Mouse (Mus musculus) limb, embryonic 12.5 days (tissue): Measurements from ENCODE around the gene Cc2d1b. TPM values are rescaled to one million over a fixed set of nuclear protein-coding genes. Genes with fewer than 3 reads are reported as not detected.

Source experiments
- ATAC-seq: fragments of 200-750 bp; cut with Nextera tagmentation; 2 replicates; pipeline ENCODE4 v1.8.0; 2017; ENCODE audit warnings: low read depth, moderate TSS enrichment; ENCODE audit not compliant: insufficient number of reproducible peaks, insufficient read depth, low FRiP score, low TSS enrichment
- H3K27ac ChIP-seq: fragments of 300-500 bp; sonication (generic); 2 replicates; pipeline ENCODE4 v1.5.1; 2016; ENCODE audit warnings: mild to moderate bottlenecking, moderate library complexity
- H3K27me3 ChIP-seq: fragments of 300-500 bp; sonication (generic); 2 replicates; pipeline ENCODE4 v1.6.1; 2016; ENCODE audit warnings: mild to moderate bottlenecking, moderate library complexity
- H3K36me3 ChIP-seq: fragments of 300-500 bp; sonication (generic); 2 replicates; pipeline ENCODE4 v1.6.1; 2016; ENCODE audit warnings: mild to moderate bottlenecking, moderate library complexity
- H3K4me1 ChIP-seq: fragments of 300-500 bp; sonication (generic); replicated peaks from 2 replicates; pipeline ENCODE4 v1.6.1; 2016
- H3K4me2 ChIP-seq: fragments of 300-500 bp; sonication (generic); 2 replicates; pipeline ENCODE4 v1.6.1; 2016; ENCODE audit warnings: mild to moderate bottlenecking, moderate library complexity
- H3K4me3 ChIP-seq: fragments of 300-500 bp; sonication (generic); replicated peaks from 2 replicates; pipeline ENCODE4 v1.5.1; 2016; ENCODE audit warnings: mild to moderate bottlenecking
- H3K9ac ChIP-seq: fragments of 300-500 bp; sonication (generic); replicated peaks from 2 replicates; pipeline ENCODE4 v1.6.1; 2016; ENCODE audit warnings: mild to moderate bottlenecking, moderate library complexity
- H3K9me3 ChIP-seq: fragments of 300-500 bp; sonication (generic); 2 replicates; pipeline ENCODE4 v1.6.1; 2016; ENCODE audit warnings: mild to moderate bottlenecking, moderate library complexity
- WGBS: fragments of 180-500 bp; shearing (Covaris S2); methylation state at CpG from one replicate; pipeline ENCODE4 v1.1.7; 2016; 5-methylcytosine and 5-hydroxymethylcytosine counted together
- polyA plus RNA-seq: library from polyadenylated mRNA; unstranded; fragments of >200 nt; fragmentation: Nextera tagmentation; extraction: Ambion mirVana; gene quantifications from 2 replicates; pipeline ENCODE4 v1.2.1, GENCODE M21; 2016

Gene Cc2d1b
- polyA plus RNA-seq, 1 experiment from 2014 or later: 40.1 TPM

DNA sequence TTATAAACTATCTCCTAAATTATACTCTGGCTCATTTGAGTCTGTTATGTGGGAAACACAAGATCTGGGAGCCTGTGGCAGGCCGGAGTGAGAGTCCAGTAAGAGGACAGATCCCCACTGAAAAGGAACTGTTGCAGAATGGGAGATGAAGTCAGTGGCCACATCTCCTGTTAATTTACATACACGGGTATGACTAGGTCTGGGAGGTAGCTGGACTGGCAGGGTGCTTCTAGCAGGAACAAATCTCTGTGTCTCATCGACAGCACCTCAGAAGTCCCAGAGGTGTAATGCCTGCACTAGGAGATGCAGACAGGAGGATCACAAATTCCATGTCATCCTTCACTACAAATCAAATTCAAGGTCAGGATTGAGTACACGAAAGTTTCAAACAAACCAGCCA, 1.2 kb upstream of the Cc2d1b start:
- Histone ChIP-seq H3K9ac (peak overlapping the region; percentile 88), H3K27ac (peak overlapping the region; percentile 93), H3K4me3 (peak overlapping the region; percentile 81)

DNA sequence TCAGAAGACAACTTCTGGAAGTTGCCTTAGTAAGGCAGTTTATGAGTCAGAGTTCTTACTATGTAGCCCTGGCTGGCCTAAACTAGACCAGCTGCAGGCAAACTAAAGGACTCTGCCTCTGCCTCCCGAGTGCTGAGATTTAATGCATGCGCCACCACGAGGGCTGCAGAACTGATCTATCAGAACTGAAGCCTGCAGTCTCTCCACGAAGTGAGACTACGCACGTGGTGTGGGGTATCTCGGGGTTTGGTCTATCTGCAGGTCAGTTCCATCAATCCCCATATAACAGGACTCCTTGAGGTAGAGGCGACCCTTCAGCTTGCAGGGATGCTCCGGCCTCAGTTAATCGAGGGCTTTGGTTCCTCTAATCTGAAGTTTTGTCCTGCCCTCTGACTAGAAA, 575 bp upstream of the Cc2d1b start:
- ATAC-seq: peak; percentile 56

More for the DNA sequence above, 1.2 kb upstream of the Cc2d1b start:
- Histone ChIP-seq H3K4me1 (peaks cover 14% of the 10 kb centered on the region), H3K9me3 (no peaks in the 10 kb centered on the region), H3K27me3 (no peaks in the 10 kb centered on the region), H3K36me3 (peaks cover 35% of the 10 kb centered on the region), H3K4me2 (peak overlapping the region; percentile 80)
- no peak for ATAC-seq
- 71% methylated on average over 4 of the region's 4 CpGs for WGBS

DNA sequence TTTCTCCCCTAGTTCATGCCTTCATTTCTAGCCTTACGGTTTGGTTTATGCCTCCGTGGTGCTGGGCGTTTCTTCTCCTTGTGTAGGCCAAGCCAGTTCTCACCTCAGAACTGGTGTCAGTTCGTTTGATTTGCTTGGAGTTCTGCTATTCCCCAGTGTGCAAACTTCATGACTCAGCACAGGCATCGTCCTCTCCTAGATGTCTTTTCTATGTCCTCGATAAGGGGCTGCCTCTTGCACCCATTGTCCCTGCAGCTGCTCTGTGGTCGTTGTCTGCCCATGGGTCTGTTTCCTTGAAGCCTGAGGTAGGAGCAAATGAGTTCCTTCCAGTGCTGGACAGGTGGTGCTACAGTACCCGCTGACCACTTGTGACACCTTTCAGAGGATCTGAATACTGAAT, 796 bp downstream of the Cc2d1b start:
- WGBS: 23% methylated on average over 8 of the region's 8 CpGs
- ATAC-seq: no peak

More for the DNA sequence above, 575 bp upstream of the Cc2d1b start:
- WGBS: 1% methylated on average over 10 of the region's 10 CpGs
- H3K27ac ChIP-seq: peak overlapping the region; percentile 93
- H3K4me2 ChIP-seq: peak overlapping the region; percentile 80
- peak overlapping the region; percentile 81 for H3K4me3 ChIP-seq
- peak overlapping the region; percentile 88 for H3K9ac ChIP-seq
- H3K4me1 ChIP-seq: peaks cover 14% of the 10 kb centered on the region
- peaks cover 37% of the 10 kb centered on the region for H3K36me3 ChIP-seq
- no peaks in the 10 kb centered on the region for H3K9me3 ChIP-seq
- H3K27me3 ChIP-seq: no peaks in the 10 kb centered on the region

DNA sequence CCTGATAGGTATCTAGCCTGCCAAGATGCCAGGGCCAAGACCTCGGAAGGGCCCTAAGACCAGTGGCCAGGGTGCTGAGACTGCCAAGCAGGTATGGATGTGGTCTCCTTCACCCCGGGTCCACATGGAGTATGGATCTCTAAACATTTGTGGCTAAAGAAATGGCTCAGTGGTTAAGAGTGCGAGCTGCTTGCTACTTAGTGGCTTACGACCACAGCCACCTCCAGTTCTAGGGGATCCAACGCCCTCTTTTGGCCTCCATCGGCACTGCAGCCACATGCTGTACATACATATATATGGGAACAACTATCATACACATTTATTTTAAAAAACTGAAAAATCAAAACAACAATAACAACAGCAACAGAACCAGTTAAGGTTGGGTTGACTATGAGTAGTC, 1.8 kb downstream of the Cc2d1b start:
- no peak for ATAC-seq
- Histone ChIP-seq H3K9me3 (no peaks in the 10 kb centered on the region), H3K4me1 (peaks cover 14% of the 10 kb centered on the region), H3K27ac (no peak overlapping the region), H3K4me2 (no peak overlapping the region), H3K4me3 (no peak overlapping the region), H3K27me3 (no peaks in the 10 kb centered on the region), H3K9ac (no peak overlapping the region), H3K36me3 (peaks cover 39% of the 10 kb centered on the region)
- WGBS: 92% methylated on average over 6 of the region's 6 CpGs

More for the DNA sequence above, 796 bp downstream of the Cc2d1b start:
- Histone ChIP-seq H3K9ac (peak overlapping the region; percentile 88), H3K4me2 (peak overlapping the region; percentile 80), H3K4me1 (peaks cover 14% of the 10 kb centered on the region), H3K9me3 (no peaks in the 10 kb centered on the region), H3K36me3 (peaks cover 39% of the 10 kb centered on the region), H3K27ac (peak overlapping the region; percentile 93), H3K4me3 (peak overlapping the region; percentile 81), H3K27me3 (no peaks in the 10 kb centered on the region)

DNA sequence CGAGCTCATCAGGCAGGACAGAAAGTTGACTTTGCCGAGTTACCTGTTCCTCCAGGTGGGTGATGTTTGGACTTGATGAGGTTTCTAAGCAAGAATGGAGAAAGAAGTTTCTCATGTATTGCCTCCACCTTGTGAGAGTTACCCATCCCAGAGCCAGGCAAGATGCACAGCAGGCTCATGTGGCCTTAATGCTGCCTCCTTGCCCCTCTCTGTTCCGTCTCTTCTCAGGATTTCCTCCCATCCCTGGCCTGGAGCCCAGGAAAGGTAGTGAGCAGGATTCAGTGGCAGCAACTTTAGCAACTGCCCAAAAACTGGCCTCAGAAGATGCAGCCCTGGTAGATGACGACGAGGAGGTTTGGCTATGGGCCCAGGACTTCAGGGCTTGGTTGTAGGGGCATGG, 7.3 kb downstream of the Cc2d1b start:
- Histone ChIP-seq H3K36me3 (peaks cover 87% of the 10 kb centered on the region), H3K4me2 (no peak overlapping the region), H3K4me3 (no peak overlapping the region), H3K9me3 (no peaks in the 10 kb centered on the region), H3K27me3 (no peaks in the 10 kb centered on the region), H3K27ac (no peak overlapping the region), H3K9ac (no peak overlapping the region), H3K4me1 (no peaks in the 10 kb centered on the region)
- 93% methylated on average over 5 of the region's 5 CpGs for whole genome bisulfite sequencing
- no peak for ATAC-seq

DNA sequence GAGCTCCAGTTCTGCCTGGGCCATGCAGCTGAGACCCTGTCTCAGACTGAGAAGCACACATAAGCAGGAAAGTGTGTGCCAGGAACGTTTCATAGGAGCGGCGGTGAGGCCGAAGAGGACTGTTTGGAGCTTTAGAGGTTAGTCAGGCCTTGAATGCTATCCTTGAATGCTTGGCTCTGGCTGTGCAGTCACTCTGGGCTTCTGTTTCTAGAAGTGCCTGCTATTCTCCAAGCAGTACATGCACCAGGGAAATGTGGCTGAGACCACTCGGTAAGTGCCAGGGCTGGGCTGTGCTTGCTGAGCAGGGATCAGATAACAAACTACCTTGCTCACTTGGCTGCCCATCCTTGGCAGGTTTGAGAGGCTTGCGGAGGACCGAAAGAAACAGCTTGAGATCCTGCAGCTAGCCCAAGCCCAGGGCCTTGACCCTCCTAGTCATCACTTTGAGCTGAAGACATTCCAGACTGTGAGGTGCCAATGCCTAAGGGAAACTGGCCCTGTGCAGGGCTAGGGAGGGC, 9.7 kb downstream of the Cc2d1b start:
- Histone ChIP-seq H3K36me3 (peaks cover 97% of the 10 kb centered on the region), H3K27ac (no peak overlapping the region), H3K27me3 (no peaks in the 10 kb centered on the region), H3K9ac (no peak overlapping the region), H3K4me1 (no peaks in the 10 kb centered on the region), H3K4me3 (no peak overlapping the region), H3K9me3 (no peaks in the 10 kb centered on the region), H3K4me2 (no peak overlapping the region)
- WGBS: 91% methylated on average over 7 of the region's 7 CpGs
- no peak for ATAC-seq

DNA sequence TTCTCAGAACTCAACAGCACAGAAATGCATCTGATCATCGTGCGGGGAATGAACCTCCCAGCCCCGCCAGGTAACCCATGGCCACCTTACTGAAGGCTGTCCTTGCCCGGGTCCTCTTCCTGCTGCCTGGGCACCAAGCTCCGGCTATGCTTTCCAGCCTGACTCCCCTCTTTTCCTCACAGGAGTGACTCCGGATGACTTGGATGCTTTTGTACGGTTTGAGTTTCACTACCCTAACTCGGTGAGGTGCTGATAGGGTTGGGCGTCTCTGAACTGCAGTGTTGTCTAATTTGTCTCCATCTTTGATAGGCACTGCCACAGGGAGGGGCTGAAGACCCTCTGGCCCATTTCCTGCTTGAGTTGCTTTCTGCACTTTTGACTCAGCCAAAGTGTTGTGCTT, 10.4 kb downstream of the Cc2d1b start:
- Histone ChIP-seq H3K36me3 (peaks cover 97% of the 10 kb centered on the region), H3K27me3 (no peaks in the 10 kb centered on the region), H3K9ac (no peak overlapping the region), H3K4me3 (no peak overlapping the region), H3K4me2 (no peak overlapping the region), H3K9me3 (no peaks in the 10 kb centered on the region), H3K27ac (no peak overlapping the region), H3K4me1 (no peaks in the 10 kb centered on the region)
- no peak for ATAC-seq
- 95% methylated on average over 9 of the region's 9 CpGs for WGBS

DNA sequence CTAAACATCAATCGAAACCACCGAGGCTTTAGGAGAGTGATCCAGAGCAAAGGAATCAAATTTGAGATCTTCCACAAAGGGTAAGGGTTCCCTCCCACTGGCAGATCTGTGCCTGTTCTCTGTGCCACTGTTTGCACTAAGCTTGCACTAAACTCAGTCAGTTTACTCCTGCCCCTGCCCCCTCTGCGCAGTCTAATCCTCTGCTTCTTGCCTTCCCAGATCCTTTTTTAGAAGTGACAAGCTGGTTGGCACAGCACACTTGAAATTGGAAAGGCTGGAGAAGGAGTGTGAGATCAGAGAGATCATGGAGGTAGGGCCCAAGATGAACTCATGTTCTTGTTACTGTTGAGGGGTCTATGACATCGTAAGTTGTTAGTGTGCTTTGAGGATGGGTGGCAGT, 11.9 kb downstream of the Cc2d1b start:
- Histone ChIP-seq H3K36me3 (peaks cover 94% of the 10 kb centered on the region), H3K27ac (no peak overlapping the region), H3K4me2 (no peak overlapping the region), H3K9ac (no peak overlapping the region), H3K4me3 (no peak overlapping the region), H3K4me1 (no peaks in the 10 kb centered on the region), H3K9me3 (no peaks in the 10 kb centered on the region), H3K27me3 (no peaks in the 10 kb centered on the region)
- 95% methylated on average over 4 of the region's 4 CpGs for WGBS
- ATAC-seq: no peak

DNA sequence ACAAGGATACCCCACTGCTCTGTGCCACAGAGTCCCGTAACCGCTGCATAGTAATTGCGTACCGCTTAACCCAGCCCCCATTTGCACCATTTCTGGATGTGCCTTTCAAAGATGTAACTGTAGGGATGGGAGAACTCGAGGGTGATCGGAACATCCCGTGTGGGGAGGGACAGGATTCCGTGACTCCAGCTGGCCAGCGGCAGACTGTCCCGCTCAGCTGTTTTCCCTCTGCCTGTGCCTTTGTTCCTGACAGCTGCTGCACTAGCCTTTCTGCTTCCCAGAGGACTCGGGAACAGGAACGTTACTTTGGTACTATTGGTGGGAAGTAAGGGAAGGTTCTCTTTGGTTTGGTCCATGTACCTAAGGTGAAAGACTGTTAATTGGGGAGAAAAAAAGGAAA, 14.0 kb downstream of the Cc2d1b start:
- no peak overlapping the region for H3K9ac ChIP-seq
- peaks cover 87% of the 10 kb centered on the region for H3K36me3 ChIP-seq
- no peaks in the 10 kb centered on the region for H3K9me3 ChIP-seq
- H3K4me1 ChIP-seq: no peaks in the 10 kb centered on the region
- WGBS: 88% methylated on average over 12 of the region's 12 CpGs
- ATAC-seq: no peak
- H3K4me3 ChIP-seq: no peak overlapping the region
- H3K4me2 ChIP-seq: no peak overlapping the region
- no peaks in the 10 kb centered on the region for H3K27me3 ChIP-seq
- no peak overlapping the region for H3K27ac ChIP-seq

DNA sequence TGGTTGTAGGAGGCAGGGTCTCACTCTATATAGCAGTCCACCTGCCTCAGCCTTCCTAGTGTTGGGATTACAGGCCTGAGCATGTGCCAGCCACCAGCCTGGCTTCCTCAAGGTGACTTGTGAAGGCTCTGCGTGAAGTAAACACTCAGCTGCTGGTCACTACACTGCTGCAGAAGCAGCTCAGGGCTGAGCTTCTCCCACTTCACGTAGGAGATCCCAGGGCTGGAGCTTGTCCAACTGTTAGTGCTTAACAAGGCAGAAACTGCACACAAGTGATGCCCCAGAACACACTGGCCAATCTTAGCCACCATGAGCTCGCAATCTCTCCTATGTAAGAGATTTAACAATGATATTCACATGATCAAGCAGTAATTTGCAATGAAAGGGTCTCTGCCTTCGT, 15.0 kb downstream of the Cc2d1b start:
- Histone ChIP-seq H3K4me3 (no peak overlapping the region), H3K9me3 (no peaks in the 10 kb centered on the region), H3K36me3 (peaks cover 87% of the 10 kb centered on the region), H3K27ac (0 out of 2 replicates have a peak overlapping the region, but pooled peaks have one; percentile 4), H3K9ac (no peak overlapping the region), H3K4me1 (no peaks in the 10 kb centered on the region), H3K4me2 (no peak overlapping the region), H3K27me3 (no peaks in the 10 kb centered on the region)
- WGBS: 89% methylated on average over 4 of the region's 4 CpGs
- no peak for ATAC-seq

DNA sequence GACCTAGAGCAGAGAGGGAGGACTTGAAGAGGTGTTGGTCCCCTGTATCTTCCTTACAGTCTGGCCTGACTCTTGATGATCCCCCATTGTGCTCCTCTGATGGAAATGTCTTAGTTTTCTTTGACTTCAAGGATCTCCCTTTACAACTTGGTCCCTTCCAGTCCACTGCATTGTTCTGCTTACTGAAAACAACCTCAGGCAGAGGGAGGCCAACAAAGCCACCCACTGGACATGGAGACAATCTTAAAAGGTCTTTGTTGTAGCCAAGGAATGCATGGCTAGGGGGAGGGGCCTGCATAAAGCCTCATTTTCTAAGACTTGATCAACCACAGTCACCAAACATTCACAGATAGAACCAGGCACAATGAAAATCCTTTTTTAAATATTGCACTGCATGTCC, 15.4 kb downstream of the Cc2d1b start:
- H3K27ac ChIP-seq: no peak overlapping the region
- no peaks in the 10 kb centered on the region for H3K9me3 ChIP-seq
- no peak overlapping the region for H3K9ac ChIP-seq
- ATAC-seq: no peak
- peaks cover 84% of the 10 kb centered on the region for H3K36me3 ChIP-seq
- no peak overlapping the region for H3K4me3 ChIP-seq
- no peaks in the 10 kb centered on the region for H3K27me3 ChIP-seq
- H3K4me1 ChIP-seq: no peaks in the 10 kb centered on the region
- H3K4me2 ChIP-seq: no peak overlapping the region

DNA sequence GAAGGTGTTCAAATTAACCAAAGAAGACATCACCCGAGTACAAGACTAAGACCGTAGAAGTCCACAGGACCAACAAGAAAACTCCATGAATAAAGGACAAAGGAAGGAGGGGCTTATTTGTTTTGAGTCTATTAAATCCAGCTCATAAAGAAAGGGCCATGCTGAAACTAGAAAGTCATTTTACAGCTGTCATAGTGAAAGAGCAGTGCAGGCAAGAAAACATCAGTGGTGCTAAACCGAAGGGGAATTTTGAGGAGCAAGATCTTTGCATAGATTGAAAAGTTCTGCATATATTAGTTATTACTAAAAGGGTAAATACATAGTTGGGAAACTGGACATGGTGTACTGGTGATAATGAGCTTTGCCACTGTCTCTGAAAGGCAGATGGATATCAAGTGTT, 18.0 kb downstream of the Cc2d1b start:
- H3K4me3 ChIP-seq: no peak overlapping the region
- WGBS: 90% methylated on average over 3 of the region's 3 CpGs
- no peaks in the 10 kb centered on the region for H3K9me3 ChIP-seq
- no peak overlapping the region for H3K9ac ChIP-seq
- no peaks in the 10 kb centered on the region for H3K27me3 ChIP-seq
- no peak for ATAC-seq
- H3K4me2 ChIP-seq: no peak overlapping the region
- peaks cover 85% of the 10 kb centered on the region for H3K36me3 ChIP-seq
- no peaks in the 10 kb centered on the region for H3K4me1 ChIP-seq
- no peak overlapping the region for H3K27ac ChIP-seq
